In genomic region chr6:97205439-97205885, GRCm38 (mm10) we compare ENCODE assay signal across 8 mouse cellular contexts. TPM values are rescaled to one million over a fixed set of nuclear protein-coding genes. Genes with fewer than 3 reads are reported as not detected.
A peak's percentile ranks its signal among the peaks of the same experiment; 100 is the strongest.
DNase-seq lines count a peak whose midpoint lies in the region; ATAC-seq lines count a peak whose summit lies in the region.

Uba3 (minus strand) TSS chr6:97205647.

- peak within 1 kb of the TSS; percentile 86 for H3K4me3 ChIP-seq in brown adipose tissue, adult 24 weeks (ENCODE audit: insufficient read depth, low read depth, low read length)
- peak within 1 kb of the TSS; percentile 83 for H3K4me3 ChIP-seq in heart, embryonic 13.5 days
- peak within 1 kb of the TSS; percentile 91 for H3K4me3 ChIP-seq in liver, embryonic 12.5 days
- H3K4me3 ChIP-seq in stomach, embryonic 15.5 days (replicated peaks): peak within 1 kb of the TSS; percentile 92

- peaks cover 8% of the 10 kb centered on the region; the same call in 1 of the 2 replicates for H3K4me1 ChIP-seq in brown adipose tissue, adult 24 weeks (ENCODE audit: control insufficient read depth, insufficient read depth, insufficient read length, low read length)
- peaks cover 33% of the 10 kb centered on the region for H3K4me1 ChIP-seq in heart, embryonic 13.5 days
- peaks cover 57% of the 10 kb centered on the region for H3K4me1 ChIP-seq in liver, embryonic 12.5 days
- peaks cover 13% of the 10 kb centered on the region for H3K4me1 ChIP-seq in stomach, embryonic 15.5 days

- under 1% methylated on average over 38 of the region's 38 CpGs for WGBS in heart, embryonic 13.5 days
- under 1% methylated on average over 38 of the region's 38 CpGs for WGBS in liver, embryonic 12.5 days (ENCODE audit: insufficient replicate concordance)
- WGBS in stomach, embryonic 15.5 days: 1% methylated on average over 37 of the region's 38 CpGs

- peak within 1 kb of the TSS; percentile 99 for H3K9ac ChIP-seq in heart, embryonic 13.5 days
- H3K9ac ChIP-seq in liver, embryonic 12.5 days: peak within 1 kb of the TSS; percentile 97
- peak within 1 kb of the TSS; percentile 95 for H3K9ac ChIP-seq in stomach, embryonic 15.5 days

- peak within 1 kb of the TSS; percentile 75 for H3K27ac ChIP-seq in brown adipose tissue, adult 24 weeks (replicated peaks; ENCODE audit: low read depth, low read length)
- peak within 1 kb of the TSS; percentile 91 for H3K27ac ChIP-seq in heart, embryonic 13.5 days (replicated peaks)
- H3K27ac ChIP-seq in liver, embryonic 12.5 days: peak within 1 kb of the TSS; percentile 87
- peak within 1 kb of the TSS; percentile 84 for H3K27ac ChIP-seq in stomach, embryonic 15.5 days

- H3K4me2 ChIP-seq in heart, embryonic 13.5 days: peak within 1 kb of the TSS; percentile 76
- H3K4me2 ChIP-seq in liver, embryonic 12.5 days: peak within 1 kb of the TSS; percentile 74
- peak within 1 kb of the TSS; percentile 60 for H3K4me2 ChIP-seq in stomach, embryonic 15.5 days

- no peaks in the 10 kb centered on the region for H3K27me3 ChIP-seq in heart, embryonic 13.5 days (replicated peaks)
- H3K27me3 ChIP-seq in liver, embryonic 12.5 days (replicated peaks): no peaks in the 10 kb centered on the region
- H3K27me3 ChIP-seq in stomach, embryonic 15.5 days (replicated peaks): no peaks in the 10 kb centered on the region

- peaks cover 9% of the 10 kb centered on the region for H3K36me3 ChIP-seq in heart, embryonic 13.5 days
- peaks cover 13% of the 10 kb centered on the region for H3K36me3 ChIP-seq in liver, embryonic 12.5 days
- no peaks in the 10 kb centered on the region; the same call in 1 of the 2 replicates for H3K36me3 ChIP-seq in stomach, embryonic 15.5 days

- no peaks in the 10 kb centered on the region for H3K9me3 ChIP-seq in heart, embryonic 13.5 days
- no peaks in the 10 kb centered on the region for H3K9me3 ChIP-seq in liver, embryonic 12.5 days (replicated peaks)
- no peaks in the 10 kb centered on the region for H3K9me3 ChIP-seq in stomach, embryonic 15.5 days

- DNase-seq in CD4-positive, CD25-positive, alpha-beta regulatory T cell, adult 2 months (ENCODE audit: low read depth, low spot score): peak; percentile 99
- peak; percentile 94 for DNase-seq in fat pad, adult 2 months (ENCODE audit: extremely low read depth, low read depth, low spot score)
- DNase-seq in kidney, postnatal 10 days: peak; percentile 100
- peak; percentile 98 to 100 for DNase-seq in natural killer cell, adult 2 months (ENCODE audit: low spot score in 2 of 2)

- ATAC-seq in heart, embryonic 13.5 days (ENCODE audit: extremely low read depth, insufficient number of reproducible peaks, low FRiP score, low TSS enrichment): peak; percentile 96
- peak; percentile 96 for ATAC-seq in liver, embryonic 12.5 days
- ATAC-seq in stomach, embryonic 15.5 days (ENCODE audit: insufficient read depth, low FRiP score, low read depth): peak; percentile 97

RNA-seq across cellular contexts. Expression of gene Uba3, which starts in this region (rescaled TPM):
- polyA plus RNA-seq in brown adipose tissue, adult 24 weeks (2012; ENCODE audit: insufficient read depth, insufficient read length, missing spikeins): 79.5 and 89.8 TPM in 2 replicates
- 68.6 and 74.0 TPM in 2 replicates for polyA plus RNA-seq in heart, embryonic 13.5 days (2015; fragmentation: Nextera tagmentation; extraction: Ambion mirVana)
- 39.9 and 40.7 TPM in 2 replicates for polyA plus RNA-seq in liver, embryonic 12.5 days (2016; fragmentation: Nextera tagmentation; extraction: Ambion mirVana)
- polyA plus RNA-seq in stomach, embryonic 15.5 days (2015; fragmentation: Nextera tagmentation; extraction: Ambion mirVana): 58.8 and 62.3 TPM in 2 replicates

Comparison
In these comparisons a context has a peak if more than half of its experiments do, and no peak if none do; other contexts are left out.
1. Peak in every context shown above with its lines: DNase-seq, ATAC-seq, H3K4me3 ChIP-seq and H3K27ac ChIP-seq.